Mouse (Mus musculus) liver, embryonic 15.5 days (tissue): Measurements from ENCODE around the gene Acadl. TPM values are rescaled to one million over a fixed set of nuclear protein-coding genes. Genes with fewer than 3 reads are reported as not detected.

Experiments
- polyA plus RNA-seq: library from polyadenylated mRNA; unstranded; fragments of >200 nt; fragmentation: Nextera tagmentation; extraction: Ambion mirVana; gene quantifications from 2 replicates; pipeline ENCODE4 v1.2.1, GENCODE M21; 2015

Gene Acadl
- polyA plus RNA-seq, 1 experiment from 2014 or later: 140 TPM

Other genes starting within 250 kb of the Acadl start
- gene Rpe, start 162.4 kb downstream of the Acadl start, polyA plus RNA-seq: 24.0 and 26.9 TPM in 2 replicates
- gene Kansl1l, start 45.7 kb downstream of the Acadl start, polyA plus RNA-seq: 3.3 and 3.9 TPM in 2 replicates
- gene Myl1, start 82.1 kb upstream of the Acadl start, polyA plus RNA-seq: 37.2 and 72.1 TPM in 2 replicates
- 22.8 and 23.4 TPM in 2 replicates for gene Lancl1, start 175.6 kb upstream of the Acadl start, polyA plus RNA-seq